Mouse (Mus musculus) embryo, embryonic 9.5 days (tissue): ENCODE measurements around the gene Satl1.

ENCODE experiments used
- DNase-seq: peaks from one replicate; pipeline ENCODE4 v3.0.0-alpha.2; 2017; ENCODE audit errors: extremely low spot score

Satl1 gene

GRCm38 (mm10) chrX:112406679-112407078 is at the start of gene Satl1:
Gene Satl1 (minus strand): TSS chrX:112406779.
- DNase-seq, result no peak

DNA sequence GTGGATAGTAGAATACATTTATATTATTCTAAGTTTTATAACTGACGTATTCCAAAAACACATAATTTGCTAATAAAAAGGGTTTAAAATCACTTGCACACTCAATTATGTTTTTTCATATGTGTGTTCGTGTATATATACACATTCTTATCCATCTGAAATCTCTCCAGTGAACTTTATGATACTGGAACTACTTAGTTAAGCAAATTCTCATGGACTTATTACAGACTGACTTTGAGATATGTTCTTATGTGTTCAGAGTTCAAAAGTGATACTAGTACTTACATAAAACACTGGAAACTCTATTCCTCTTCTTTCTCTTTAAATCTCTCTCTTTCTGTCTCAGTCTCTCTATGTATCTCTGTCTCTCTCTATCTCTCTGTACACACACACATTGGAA is 31.5 kb upstream of the Satl1 start:
- no peak for DNase-seq

DNA sequence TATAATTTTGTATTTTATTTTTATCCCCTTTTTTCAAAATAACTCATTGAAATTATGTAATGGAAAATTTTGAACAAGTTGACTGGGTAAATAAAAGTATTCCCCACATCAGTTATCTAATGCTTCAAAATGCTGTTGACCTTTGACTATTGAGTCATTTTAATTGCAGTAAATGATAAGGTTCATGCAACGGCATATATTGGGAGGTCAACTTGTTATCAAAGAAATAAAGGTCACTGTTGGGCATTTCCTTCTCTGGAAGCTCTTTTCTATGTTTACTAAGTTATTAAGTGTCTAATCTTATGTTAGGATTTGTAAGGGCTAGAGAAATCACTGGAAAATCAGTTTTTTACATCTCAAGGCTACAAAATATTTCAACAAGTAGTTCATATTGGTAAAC is 31.0 kb upstream of the Satl1 start:
- no peak for DNase-seq

DNA sequence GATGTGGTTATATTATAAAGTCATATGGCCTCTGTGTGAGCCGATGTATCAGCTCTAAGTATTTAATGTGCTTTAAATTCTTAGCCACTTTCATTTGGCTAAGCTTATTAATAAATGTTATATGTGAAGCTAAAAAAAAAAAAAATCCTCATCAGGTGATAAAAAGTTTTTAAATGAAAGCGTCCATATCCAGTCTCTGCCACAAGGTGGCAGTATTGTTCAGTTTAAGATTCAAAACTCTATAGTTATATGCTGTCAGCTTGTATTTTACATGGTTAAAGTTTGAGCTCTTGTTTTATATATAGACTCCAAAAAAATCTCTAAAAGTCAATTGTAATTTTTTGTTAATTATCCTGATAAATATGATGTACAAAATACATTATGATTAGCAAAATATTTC is 16.4 kb upstream of the Satl1 start:
- peak; percentile 0 for DNase-seq

DNA sequence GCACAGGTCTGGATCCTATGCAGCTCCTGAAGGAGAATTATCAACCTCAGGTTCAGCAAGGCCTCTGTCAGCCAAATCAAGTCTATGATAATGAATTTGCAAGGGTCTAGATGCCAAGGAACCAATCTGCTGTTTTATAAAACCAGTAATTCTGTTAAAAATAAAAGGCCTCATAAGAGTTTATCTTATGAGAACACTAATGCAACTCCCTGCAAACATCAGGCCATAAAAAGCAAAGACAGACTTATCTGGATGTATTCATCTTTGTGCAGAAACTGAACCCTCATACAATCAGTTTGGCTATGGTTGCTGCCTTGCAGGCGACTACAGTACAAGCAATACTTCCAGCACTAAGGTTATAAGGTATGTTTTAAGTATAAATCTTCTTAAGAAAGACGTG is 5.7 kb upstream of the Satl1 start:
- DNase-seq, result no peak

DNA sequence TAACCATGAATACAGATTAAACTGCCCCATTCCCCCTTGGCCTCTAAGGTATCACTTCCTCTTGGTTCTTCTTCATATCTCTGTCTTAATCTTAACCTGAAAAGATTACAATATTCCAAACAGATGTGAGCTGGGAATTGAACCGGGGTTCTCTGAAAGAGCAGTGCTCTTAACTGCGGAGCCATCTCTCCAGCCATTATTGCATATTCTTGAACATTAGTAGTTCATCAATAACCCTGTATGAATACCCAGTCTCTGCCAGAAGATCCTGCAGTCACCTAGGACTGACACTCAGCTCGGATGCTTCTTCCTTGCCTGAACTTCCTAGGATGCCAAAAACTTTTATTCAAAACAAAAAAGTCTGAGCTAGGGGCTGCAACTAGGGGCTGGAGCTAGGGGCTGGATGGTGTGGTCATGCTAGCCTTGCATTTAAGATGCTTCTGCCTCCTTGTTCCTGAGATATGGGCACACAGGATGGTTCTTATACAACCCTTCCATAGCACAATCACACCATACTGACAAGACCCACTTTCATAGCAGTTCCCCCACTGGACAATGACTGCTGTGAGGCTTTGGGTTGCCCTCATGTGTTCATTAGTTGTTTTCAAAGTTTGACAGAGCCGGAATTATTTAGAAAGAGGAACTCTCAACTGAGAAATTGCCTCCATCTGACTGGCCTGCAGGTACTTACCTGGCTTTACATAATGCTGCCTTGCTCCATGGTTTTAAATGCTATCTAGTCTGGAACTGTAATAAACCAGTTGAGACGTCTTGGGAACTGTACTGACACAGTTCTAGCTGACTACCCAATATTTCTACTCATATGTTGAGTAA is 35.8 kb downstream of the Satl1 start:
- peak; percentile 37 for DNase-seq

GRCm38 (mm10) chrX:112368426-112368825 is 38.2 kb downstream of the Satl1 start:
- DNase-seq, result no peak

- peak; percentile 4 for DNase-seq
These were observed 58.2 kb downstream of the Satl1 start for GRCm38 (mm10) chrX:112348395-112348791.

DNA sequence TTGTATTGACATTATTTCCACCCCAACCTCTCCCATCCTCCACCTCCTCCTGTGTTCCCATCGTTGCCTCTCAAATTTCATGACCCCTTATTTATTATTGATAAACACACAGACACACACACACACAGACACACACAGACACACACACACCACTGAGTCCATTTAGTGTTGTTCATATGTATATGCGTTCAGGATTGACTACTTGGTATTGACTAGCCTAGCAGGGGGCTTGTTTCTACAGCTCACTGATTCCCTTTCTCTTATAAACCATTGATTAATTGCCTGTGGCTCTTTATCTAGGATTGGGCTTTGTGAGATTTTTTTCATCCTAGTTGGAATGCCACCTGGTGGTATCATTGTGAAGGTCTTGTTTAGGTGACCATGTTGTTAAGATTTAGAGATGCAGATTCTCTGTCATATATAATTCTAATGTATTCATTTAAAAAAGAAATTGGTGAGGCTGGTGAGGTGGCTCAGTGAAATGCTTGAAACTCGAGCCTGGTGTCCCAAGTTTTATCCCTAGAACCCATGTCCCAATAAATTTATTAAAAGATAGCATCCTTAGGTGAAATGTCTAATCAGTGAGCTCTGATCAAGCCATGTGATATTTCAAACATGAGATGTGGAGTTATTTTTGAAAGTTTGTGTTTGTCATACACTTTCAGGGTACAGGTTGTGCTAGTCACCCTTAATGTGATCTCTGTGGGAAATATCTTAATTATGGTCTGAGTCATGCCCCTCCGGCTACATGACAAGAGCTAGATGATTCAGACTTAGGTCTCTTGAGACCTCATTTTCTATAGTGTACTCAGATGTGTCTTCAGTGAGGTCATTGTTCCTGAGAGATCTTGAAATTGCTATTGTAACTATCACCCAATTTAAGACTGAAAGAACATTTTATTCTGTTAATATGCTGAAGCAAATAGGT is 58.8 kb downstream of the Satl1 start:
- DNase-seq, result no peak

GRCm38 (mm10) chrX:112339486-112339885 is 67.1 kb downstream of the Satl1 start:
- no peak for DNase-seq
